Mouse (Mus musculus): ENCODE measurements at regions not wholly inside any gene's neighbourhood (a gene's known extent, or its start where the extent isn't known, plus 50 kb on each side); places are given as distances from the start of the nearest gene placed in this dataset.

DNA sequence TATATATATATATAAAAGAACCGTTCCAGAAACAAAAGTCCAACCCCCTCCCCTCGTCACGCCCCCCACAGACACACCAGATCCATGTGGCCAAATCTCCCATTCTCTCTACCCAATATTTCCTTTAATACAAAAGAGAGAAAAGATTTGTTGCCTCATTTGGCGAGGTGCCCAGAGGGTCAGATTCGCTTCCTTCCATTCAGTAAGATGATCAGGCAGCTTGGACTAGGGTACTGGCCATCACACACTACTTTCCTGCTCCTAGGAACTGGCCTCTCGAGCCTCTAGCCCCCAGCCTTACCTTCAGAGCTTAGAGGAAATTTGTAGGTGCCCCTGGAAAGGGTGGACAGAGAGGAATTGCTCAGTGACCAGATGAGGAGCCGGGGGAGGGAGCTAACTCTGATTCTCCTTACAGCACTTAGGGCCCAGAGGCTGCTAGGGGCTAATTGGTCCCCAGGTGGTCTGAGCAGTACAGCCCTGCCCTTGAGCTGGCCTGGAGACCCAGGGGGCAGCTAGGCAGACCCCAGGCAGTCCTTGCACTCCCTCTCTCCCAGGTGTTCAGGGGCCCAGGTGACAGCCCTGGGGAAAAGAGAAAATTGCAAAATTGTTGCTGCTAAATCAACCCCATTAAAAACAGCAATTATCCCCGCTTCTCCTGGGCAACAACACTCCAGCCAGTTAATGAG, 470.4 kb upstream of the Mgmt start:
- no peak overlapping the region for H3K4me3 ChIP-seq (ENCODE audit: insufficient read depth, low read depth, low read length)
- H3K4me1 ChIP-seq (ENCODE audit: control insufficient read depth, insufficient read depth, low read length) = no peaks in the 10 kb centered on the region
- no peaks in the 10 kb centered on the region for H3K79me2 ChIP-seq (ENCODE audit: control insufficient read depth, insufficient read depth, low read length)
- H3K27me3 ChIP-seq (ENCODE audit: control insufficient read depth, insufficient read depth, low read length) = no peaks in the 10 kb centered on the region
- no peaks in the 10 kb centered on the region for H3K36me3 ChIP-seq (ENCODE audit: control insufficient read depth, insufficient read depth, low read length)
- TF ChIP-seq CTCF (IDR thresholded peaks at IDR 0.05; ENCODE audit: low read depth, low read length) = no peak
- no peak for TF ChIP-seq POLR2A (IDR thresholded peaks at IDR 0.05; ENCODE audit: extremely low read depth, insufficient read depth, low read length)
- H3K27ac ChIP-seq (replicated peaks; ENCODE audit: insufficient read depth, low read depth, low read length) = no peak overlapping the region
- 68% methylated on average over 8 of the region's 8 CpGs for WGBS
- no peak for DNase-seq (ENCODE audit: extremely low read depth, low read depth, low spot score)
- no peak overlapping the region for H3K9ac ChIP-seq (ENCODE audit: low read depth, low read length)

DNA sequence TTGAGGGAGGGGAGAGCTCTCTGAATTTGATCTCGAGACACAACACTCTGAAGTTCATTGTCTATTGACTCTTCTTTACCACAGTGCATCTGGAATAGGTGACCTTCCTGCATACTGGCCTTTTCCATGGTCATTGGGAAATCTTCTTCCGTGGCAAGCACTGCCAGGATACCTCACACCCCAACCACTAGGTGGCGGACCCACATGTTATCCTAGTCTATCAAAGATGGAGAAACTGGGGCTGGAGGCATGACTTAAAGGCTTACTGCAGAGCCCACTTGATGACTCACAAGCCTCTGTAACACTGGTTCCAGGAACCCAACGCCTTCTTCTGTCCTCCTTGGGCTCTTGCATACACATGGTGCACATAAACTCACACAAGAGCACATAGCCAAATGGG, 467.2 kb upstream of the Mgmt start:
- Histone ChIP-seq H3K79me2 (ENCODE audit: control insufficient read depth, insufficient read depth, low read length) (no peaks in the 10 kb centered on the region), H3K4me3 (ENCODE audit: insufficient read depth, low read depth, low read length) (no peak overlapping the region), H3K27ac (replicated peaks; ENCODE audit: insufficient read depth, low read depth, low read length) (no peak overlapping the region), H3K36me3 (ENCODE audit: control insufficient read depth, insufficient read depth, low read length) (no peaks in the 10 kb centered on the region), H3K9ac (ENCODE audit: low read depth, low read length) (no peak overlapping the region), H3K27me3 (ENCODE audit: control insufficient read depth, insufficient read depth, low read length) (no peaks in the 10 kb centered on the region; the same call in 1 of the 2 replicates), H3K4me1 (ENCODE audit: control insufficient read depth, insufficient read depth, low read length) (no peaks in the 10 kb centered on the region)
- TF ChIP-seq POLR2A (IDR thresholded peaks at IDR 0.05; ENCODE audit: extremely low read depth, insufficient read depth, low read length) (no peak), CTCF (IDR thresholded peaks at IDR 0.05; ENCODE audit: low read depth, low read length) (peak; percentile 39; the same call in 1 of the 2 replicates)
- 57% methylated on average over 4 of the region's 4 CpGs for WGBS
- DNase-seq (ENCODE audit: extremely low read depth, low read depth, low spot score) = peak; percentile 29

DNA sequence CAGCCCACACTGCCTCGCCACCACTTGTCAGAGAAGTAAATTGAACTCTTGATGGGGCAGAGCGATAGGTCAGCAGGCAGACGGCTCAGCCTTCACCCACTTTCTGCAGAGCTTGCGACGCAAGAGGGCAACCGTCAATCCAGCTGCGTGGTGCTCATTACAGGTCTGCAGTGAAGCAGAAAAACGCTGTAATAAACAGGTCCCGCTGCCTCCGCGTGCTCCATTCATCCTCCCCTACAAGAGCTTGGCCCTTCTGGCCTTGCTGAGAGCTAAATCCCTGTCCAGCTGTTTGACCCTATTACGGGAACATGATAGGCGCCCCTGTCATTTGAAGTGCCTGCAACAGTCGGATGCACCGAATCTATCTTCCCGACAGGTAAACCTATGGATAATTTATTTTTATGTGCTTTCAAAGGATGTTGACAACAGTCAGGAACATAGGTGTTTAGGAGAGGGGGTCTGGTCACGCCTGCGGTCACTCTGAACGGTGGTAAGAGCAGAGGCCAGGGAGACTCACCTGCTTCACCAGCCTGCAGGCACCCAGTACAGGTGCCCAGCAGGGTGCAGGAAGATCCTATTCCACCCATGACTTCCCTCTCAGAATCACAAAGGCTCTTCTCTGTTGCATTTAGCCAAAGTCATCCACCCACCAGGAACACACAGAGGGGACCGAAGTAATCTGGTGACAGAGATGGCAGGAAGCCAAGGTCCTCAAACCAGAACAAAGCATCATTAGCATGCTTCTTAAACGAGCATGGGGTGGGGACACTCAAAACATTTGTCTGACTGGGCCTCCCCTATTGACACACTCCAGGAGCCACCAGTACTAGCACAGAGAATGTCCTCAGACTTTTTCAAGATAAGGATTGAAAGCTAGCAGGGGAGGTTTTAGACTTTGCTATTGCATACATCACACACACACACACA, 464.1 kb upstream of the Mgmt start:
- no peak overlapping the region for H3K27ac ChIP-seq (replicated peaks; ENCODE audit: insufficient read depth, low read depth, low read length)
- H3K27me3 ChIP-seq (ENCODE audit: control insufficient read depth, insufficient read depth, low read length) = no peaks in the 10 kb centered on the region; the same call in 1 of the 2 replicates
- WGBS = 71% methylated on average over 21 of the region's 21 CpGs
- TF ChIP-seq CTCF (IDR thresholded peaks at IDR 0.05; ENCODE audit: low read depth, low read length) = no peak
- TF ChIP-seq POLR2A (IDR thresholded peaks at IDR 0.05; ENCODE audit: extremely low read depth, insufficient read depth, low read length) = no peak
- no peaks in the 10 kb centered on the region for H3K36me3 ChIP-seq (ENCODE audit: control insufficient read depth, insufficient read depth, low read length)
- no peak overlapping the region for H3K9ac ChIP-seq (ENCODE audit: low read depth, low read length)
- no peaks in the 10 kb centered on the region for H3K4me1 ChIP-seq (ENCODE audit: control insufficient read depth, insufficient read depth, low read length)
- H3K79me2 ChIP-seq (ENCODE audit: control insufficient read depth, insufficient read depth, low read length) = no peaks in the 10 kb centered on the region
- no peak overlapping the region for H3K4me3 ChIP-seq (ENCODE audit: insufficient read depth, low read depth, low read length)
- no peak for DNase-seq (ENCODE audit: extremely low read depth, low read depth, low spot score)

DNA sequence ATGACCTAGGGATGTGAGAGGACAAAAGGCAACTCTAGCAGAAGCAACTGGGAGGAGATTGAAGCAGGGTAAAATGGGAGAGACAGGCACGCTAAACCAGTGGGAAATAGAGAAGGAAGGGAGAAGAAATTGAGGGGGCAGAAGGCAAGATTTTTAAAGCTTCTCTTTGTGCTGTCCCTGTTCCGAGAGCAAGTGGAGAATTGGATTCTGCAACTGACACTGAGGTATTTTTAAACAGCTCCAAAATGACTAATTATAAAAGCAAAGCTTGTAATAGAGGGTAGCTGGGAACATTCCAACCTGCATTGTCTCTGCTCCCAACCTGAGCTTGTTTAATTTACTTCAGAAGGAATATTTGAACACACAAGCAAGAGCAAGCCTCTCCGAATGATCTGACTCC, 460.7 kb upstream of the Mgmt start:
- Histone ChIP-seq H3K79me2 (ENCODE audit: control insufficient read depth, insufficient read depth, low read length) (no peaks in the 10 kb centered on the region), H3K36me3 (ENCODE audit: control insufficient read depth, insufficient read depth, low read length) (no peaks in the 10 kb centered on the region), H3K4me3 (ENCODE audit: insufficient read depth, low read depth, low read length) (no peak overlapping the region), H3K4me1 (ENCODE audit: control insufficient read depth, insufficient read depth, low read length) (no peaks in the 10 kb centered on the region), H3K27me3 (ENCODE audit: control insufficient read depth, insufficient read depth, low read length) (no peaks in the 10 kb centered on the region; the same call in 1 of the 2 replicates), H3K9ac (ENCODE audit: low read depth, low read length) (no peak overlapping the region), H3K27ac (replicated peaks; ENCODE audit: insufficient read depth, low read depth, low read length) (no peak overlapping the region)
- no peak for DNase-seq (ENCODE audit: extremely low read depth, low read depth, low spot score)
- 76% methylated on average over 3 of the region's 3 CpGs for WGBS
- TF ChIP-seq CTCF (IDR thresholded peaks at IDR 0.05; ENCODE audit: low read depth, low read length) (no peak), POLR2A (IDR thresholded peaks at IDR 0.05; ENCODE audit: extremely low read depth, insufficient read depth, low read length) (no peak)

DNA sequence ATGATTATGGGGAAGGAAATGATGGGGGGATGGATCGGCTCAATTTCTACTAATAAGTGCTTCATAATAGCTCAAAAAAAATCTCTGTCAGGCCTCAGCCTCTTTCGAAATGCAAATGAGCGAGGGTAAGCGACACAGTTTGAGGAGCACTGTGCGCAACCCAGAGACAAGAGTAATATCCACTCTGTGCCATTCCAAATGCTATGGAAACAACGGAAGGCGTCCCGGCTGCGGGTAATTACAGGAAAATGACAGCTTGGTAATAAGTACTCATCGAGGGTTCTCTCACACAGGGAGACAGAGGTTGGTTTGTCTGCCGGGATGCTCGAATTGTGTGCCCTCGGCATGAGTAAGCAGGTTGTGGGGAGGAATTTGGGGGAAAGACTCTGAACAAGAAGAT, 459.9 kb upstream of the Mgmt start:
- no peak for DNase-seq (ENCODE audit: extremely low read depth, low read depth, low spot score)
- H3K9ac ChIP-seq (ENCODE audit: low read depth, low read length) = no peak overlapping the region
- WGBS = 88% methylated on average over 13 of the region's 13 CpGs
- no peak overlapping the region for H3K4me3 ChIP-seq (ENCODE audit: insufficient read depth, low read depth, low read length)
- H3K27ac ChIP-seq (replicated peaks; ENCODE audit: insufficient read depth, low read depth, low read length) = no peak overlapping the region
- H3K79me2 ChIP-seq (ENCODE audit: control insufficient read depth, insufficient read depth, low read length) = no peaks in the 10 kb centered on the region
- no peaks in the 10 kb centered on the region; the same call in 1 of the 2 replicates for H3K27me3 ChIP-seq (ENCODE audit: control insufficient read depth, insufficient read depth, low read length)
- no peak for TF ChIP-seq POLR2A (IDR thresholded peaks at IDR 0.05; ENCODE audit: extremely low read depth, insufficient read depth, low read length)
- TF ChIP-seq CTCF (IDR thresholded peaks at IDR 0.05; ENCODE audit: low read depth, low read length) = no peak
- no peaks in the 10 kb centered on the region for H3K36me3 ChIP-seq (ENCODE audit: control insufficient read depth, insufficient read depth, low read length)
- no peaks in the 10 kb centered on the region for H3K4me1 ChIP-seq (ENCODE audit: control insufficient read depth, insufficient read depth, low read length)
